Mouse (Mus musculus) C2C12 (cell line): ENCODE results near the gene Avp.

Experiments used
- CTCF ChIP-seq: IDR thresholded peaks from one replicate; pipeline ENCODE4 v1.5.1; 2011; ENCODE audit not compliant: control insufficient read depth, insufficient read depth, insufficient read length
- MYOG ChIP-seq: IDR thresholded peaks from one replicate; pipeline ENCODE4 v1.6.1; 2011; ENCODE audit not compliant: control insufficient read depth, insufficient read length; ENCODE audit errors: extremely low read depth

DNA sequence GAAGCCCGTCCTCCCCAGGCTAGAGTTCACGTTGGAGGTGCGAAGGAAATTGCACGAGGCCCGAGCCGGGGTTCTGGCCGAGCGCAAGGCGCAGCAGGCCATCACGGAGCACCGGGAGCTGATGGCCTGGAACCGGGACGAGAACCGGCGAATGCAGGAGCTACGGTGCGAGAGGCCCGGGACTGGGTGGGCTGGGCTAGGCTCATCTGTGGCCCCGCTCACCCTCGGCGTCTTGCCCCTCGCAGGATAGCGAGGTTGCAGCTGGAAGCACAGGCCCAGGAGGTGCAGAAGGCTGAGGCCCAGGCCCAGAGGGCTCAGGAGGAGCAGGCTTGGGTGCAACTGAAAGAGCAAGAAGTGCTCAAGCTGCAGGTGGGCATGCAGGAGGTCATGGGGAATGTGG is 18.3 kb downstream of the Avp start:
- TF ChIP-seq CTCF (no peak), MYOG (no peak)
